Mouse (Mus musculus) heart, postnatal 36 days (tissue): ENCODE data around the gene Wipf3. TPM values are rescaled to one million over a fixed set of nuclear protein-coding genes. Genes with fewer than 3 reads are reported as not detected.

Source experiments
- DNase-seq, 2 experiments: peaks; one replicate each; pipeline ENCODE4 v3.0.0; 2021 to 2022
- intact Hi-C: fragments of 180-260 bp; cut with DNase I; formaldehyde crosslinking; loops from one replicate; pipeline ENCODE4 v1.15.1; 2025
- total RNA-seq, 2 experiments: library from RNA; stranded (reverse); gene quantifications; 2 replicates each; pipeline ENCODE4 v1.2.3; 2021

The Wipf3 gene
- total RNA-seq, 2 experiments from 2014 or later, result 37.7 to 40.2 TPM

DNA sequence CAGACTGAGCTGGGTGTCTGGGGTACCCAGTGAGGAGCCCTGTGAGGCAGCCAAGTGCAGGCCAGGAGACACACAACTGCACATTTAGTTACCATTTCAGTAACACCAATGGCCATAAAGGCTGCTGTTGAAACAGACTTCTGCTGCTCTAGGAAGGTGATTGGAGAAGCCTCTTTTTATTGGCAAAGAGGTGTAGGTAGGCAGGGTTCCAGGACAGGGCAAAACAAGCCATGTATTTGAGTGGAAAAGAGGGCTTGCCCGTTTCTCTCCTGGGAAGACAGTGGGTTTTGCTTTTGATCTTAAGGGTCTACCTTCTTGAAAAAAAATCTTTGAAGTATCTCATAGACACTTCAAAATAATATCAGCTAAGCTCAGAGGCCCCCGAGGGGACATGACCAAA lies 82.9 kb downstream of the Wipf3 start:
- intact Hi-C loops, result no loop called here
- no peak for DNase-seq

DNA sequence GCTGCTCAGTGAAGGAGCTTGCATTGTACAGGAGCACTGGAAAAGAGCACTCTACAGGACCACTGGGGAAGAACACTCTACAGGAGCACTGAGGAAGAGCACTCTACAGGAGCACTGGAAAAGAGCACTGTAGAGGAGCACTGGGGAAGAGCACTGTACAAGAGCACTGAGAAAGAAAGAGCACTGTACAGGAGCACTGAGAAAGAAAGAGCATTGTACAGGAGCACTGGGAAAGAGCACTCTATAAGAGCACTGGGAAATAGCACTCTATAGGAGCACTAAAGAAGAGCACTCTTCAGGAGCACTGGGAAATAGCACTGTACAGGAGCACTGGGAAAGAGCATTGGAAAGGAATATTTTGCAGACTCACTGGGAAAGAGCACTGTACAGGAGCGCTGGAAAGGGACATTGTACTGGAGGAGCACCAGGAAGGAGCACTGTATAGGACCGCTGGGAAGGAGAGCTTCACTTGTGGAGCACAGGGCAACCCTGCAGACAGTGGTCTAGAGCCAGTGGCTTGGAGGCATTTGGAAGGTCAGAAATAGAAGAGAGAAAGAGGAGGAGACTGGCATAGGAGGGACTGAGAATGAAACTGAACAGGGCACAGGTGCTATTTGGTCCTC lies 87.2 kb downstream of the Wipf3 start:
- no peak for DNase-seq
- intact Hi-C loops, result no loop called here

DNA sequence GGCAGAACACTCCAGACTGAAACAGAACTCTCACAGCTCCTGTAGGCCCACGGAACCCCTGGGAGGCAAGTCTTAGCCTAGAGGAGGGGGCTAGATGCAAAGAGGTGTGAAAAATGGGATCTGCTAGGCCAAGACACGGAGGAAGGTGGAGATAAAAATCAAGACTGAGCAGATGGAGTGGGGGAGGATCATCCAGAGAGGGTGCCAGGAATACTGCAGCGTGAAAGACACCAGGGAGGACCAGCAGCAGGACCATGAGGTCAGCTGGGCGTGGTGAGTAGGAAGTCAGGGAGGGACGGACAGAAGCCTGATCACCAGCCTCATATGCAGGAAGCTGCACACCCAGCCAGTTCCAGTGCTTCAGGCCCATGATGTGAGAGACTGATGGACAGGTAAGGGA lies 89.4 kb downstream of the Wipf3 start:
- intact Hi-C loops, result no loop called here
- no peak for DNase-seq

DNA sequence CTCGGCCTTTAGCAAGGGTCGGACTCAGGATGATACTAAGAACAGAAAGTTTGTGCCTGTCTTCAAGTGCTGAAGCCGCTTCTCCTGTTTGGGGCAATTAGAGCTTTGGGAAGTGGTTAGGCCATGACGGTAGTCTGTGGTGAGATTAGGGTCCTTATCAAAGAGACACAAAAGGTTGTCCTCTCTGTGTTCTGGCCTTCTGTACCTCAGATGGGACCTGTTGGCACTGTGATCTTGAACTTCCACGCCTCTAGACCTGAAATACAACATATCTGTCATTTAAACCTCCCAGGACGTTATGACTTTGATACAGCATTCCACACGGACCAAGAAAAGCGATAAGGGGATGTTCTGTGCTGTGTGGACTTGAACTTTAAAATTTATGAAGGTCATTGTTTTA lies 99.3 kb downstream of the Wipf3 start:
- intact Hi-C loops, result no loop called here
- DNase-seq, result no peak

DNA sequence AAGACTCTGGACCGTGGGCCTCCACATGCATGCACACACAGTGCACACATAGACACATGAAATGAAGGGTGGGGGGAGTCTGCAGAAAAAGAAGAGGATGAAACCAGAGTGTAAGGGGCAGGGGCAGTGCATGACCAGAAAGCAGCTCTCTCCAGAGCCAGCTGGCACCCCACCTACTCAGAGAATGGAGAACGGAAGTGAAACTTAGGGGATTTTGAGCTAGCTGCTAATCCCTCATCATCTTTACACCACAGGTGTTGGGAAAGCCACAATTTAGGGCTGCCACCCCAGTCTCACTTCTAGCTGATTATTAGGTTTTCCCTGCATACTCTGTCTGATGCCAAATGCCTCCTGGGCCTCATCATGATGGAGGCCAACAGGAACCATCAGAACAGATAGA lies 100.8 kb downstream of the Wipf3 start:
- no peak for DNase-seq
- intact Hi-C loops, result no loop called here

DNA sequence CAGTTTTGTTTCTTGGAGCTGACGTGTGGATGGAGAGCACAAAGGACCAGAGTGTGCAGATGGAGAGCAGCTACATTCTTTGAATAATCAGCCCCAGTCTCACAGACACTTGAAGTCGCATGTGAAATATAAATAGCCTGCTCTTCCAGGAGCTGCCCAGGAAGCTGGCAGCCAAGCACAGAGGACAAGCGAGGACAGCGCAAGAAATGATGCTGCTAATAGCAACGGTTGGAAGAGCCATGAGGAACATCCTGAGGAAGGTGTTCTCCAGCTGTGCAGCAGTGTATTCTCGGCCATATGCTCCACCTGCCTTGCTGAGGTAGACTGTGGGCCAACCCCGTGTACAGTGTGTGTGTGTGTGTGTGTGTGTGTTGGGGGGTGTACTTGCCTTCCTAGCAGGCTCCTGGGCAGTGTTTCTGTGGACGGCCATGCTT lies 101.7 kb downstream of the Wipf3 start:
- intact Hi-C loops, result no loop called here
- no peak for DNase-seq

DNA sequence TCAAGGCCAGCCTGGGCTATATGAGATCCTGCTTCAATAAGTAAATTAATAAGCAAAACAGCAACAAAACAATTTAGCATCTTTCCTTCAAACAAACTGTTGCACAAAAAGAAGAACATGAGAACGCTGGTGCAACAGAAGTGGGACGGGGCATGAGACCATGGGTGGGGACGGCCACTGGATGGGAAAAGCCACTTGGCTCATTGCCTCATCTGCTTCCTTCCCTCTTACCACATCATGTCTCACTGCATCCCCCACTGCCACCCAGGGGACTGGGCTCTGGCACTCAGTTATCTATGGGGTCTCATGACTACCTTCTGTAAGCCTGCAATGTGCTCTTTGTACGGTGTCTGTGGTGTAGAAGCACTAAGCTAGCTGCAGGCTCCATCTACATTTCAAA lies 106.1 kb downstream of the Wipf3 start:
- intact Hi-C loops, result no loop called here
- no peak for DNase-seq

DNA sequence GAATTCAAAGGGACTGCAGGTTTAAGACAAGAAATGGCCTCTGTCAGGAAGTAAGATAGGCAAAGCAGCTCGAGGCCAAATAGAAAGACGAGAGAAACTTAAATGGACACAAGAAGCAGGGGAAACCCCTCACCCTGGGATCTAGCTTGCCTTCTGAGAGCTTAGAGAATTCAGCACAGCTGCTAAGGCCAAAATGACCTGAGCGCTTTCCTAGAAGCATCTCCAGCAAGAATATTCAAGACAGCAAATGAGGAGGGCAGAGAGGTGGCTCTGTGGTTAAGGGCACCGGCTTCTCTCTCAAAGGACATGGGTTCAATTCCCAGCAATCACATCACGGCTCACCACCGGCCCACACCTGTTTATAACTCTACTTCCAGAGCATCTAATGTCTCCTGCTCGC lies 107.7 kb downstream of the Wipf3 start:
- no peak for DNase-seq
- intact Hi-C loops, result no loop called here

DNA sequence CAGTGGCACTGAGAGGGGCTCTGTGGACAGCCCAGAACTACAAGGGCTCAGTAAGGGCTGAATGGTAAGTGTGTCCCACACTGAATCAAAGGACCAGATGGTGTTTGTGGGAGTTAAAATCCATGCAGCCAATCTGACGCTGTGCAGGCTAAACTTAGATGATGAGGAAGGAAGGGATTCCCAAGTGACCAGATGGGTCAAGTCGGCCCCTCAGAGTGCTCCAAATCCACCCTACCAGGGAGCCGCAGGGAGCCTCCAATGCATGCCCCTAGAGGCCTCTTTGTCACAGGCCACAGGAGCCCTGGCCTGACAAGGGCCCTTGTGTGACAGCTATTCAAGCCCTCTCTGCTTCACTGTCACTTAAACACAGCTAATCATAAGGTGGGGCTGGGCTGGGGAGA lies 109.4 kb downstream of the Wipf3 start:
- no peak for DNase-seq
- intact Hi-C loops, result no loop called here

DNA sequence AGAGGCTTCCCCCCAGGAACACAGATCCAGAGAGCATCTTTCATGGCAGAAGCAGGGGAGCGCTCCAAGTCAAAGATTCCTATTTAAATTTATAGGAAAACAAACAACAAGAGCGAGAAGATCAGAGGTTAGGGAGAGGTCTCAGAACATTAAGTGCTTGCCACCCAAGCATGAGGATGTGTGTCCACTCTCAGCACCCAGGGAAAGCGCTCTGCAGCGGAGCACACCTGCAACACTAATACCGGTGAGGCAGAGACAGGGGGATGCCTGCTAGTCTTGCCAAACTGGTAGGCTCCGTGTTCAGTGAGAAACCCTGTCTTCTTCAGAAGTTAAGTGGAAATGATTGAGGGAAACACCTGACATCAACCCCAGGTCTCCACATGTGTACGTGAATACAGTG lies 110.0 kb downstream of the Wipf3 start:
- intact Hi-C loops, result no loop called here
- no peak for DNase-seq

DNA sequence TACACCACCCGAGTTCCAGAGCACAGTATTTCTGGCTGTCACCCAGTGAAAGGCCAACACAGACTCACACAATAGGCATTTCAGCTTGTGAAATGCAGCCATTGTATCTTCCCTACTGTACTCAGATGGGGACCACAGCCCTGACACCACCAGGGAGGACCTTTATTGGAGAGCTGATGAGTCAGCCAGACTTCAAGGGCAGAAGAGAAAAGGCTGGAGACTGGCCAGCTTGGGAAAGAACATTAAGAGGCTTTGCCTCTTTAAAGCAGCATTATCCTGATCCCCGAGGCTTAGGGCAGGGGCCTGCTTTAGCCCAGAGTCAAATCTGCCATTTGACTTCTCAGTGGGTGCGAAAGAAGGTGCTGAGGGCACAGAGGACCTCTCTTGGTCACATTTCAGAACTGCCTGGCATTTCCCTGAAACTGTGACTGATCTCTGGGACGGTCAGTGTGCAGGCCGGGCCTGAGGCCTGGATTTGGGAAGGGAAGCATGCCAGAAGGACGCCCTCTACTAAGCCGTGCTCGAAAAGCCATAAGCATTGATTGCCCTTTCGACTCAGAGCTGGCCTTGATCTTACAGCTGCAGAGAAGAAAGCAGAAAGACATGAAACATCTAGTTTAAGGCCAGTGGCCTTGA lies 111.0 kb downstream of the Wipf3 start:
- DNase-seq, result peak; percentile 24 to 31
- intact Hi-C loops, result no loop called here

DNA sequence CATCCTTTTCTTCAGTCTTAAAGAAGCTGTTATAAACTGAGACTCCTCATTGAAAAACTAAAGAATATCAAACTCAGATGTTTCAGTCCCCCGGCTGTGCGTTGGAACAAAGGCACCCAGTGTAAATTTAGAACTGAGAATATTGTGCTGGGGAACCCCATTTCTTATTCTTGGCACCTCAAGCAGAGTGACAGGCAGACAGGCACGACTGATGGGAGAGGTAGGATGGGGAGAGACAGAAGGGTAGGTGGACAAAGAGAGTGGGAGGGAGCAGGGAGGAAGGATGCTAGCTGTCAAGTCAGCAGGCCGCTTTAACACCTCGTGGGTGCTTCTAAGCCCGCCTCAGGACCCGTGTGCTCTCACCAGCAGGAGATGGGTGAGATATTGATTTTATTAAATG lies 113.4 kb downstream of the Wipf3 start:
- intact Hi-C loops, result no loop called here
- DNase-seq, result no peak

DNA sequence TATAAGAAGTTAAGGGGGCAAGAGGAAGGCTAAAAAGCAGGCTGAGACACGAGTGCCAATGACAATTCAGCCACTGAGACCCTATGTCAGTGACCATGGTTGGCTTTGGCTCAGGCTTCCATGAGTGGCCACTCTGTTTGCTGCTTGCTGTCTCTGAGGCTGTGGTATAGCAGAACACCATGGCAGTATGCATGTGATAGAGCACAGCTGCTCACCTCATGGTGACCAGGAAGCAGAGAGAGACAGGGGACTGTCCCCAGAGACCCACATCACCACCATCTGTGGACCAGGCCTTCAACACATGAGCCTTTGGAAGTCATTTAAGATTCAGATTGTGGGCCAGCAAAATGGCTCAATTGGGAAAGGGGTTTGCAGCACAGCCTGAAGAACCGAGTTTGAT lies 114.2 kb downstream of the Wipf3 start:
- intact Hi-C loops, result no loop called here
- no peak for DNase-seq

DNA sequence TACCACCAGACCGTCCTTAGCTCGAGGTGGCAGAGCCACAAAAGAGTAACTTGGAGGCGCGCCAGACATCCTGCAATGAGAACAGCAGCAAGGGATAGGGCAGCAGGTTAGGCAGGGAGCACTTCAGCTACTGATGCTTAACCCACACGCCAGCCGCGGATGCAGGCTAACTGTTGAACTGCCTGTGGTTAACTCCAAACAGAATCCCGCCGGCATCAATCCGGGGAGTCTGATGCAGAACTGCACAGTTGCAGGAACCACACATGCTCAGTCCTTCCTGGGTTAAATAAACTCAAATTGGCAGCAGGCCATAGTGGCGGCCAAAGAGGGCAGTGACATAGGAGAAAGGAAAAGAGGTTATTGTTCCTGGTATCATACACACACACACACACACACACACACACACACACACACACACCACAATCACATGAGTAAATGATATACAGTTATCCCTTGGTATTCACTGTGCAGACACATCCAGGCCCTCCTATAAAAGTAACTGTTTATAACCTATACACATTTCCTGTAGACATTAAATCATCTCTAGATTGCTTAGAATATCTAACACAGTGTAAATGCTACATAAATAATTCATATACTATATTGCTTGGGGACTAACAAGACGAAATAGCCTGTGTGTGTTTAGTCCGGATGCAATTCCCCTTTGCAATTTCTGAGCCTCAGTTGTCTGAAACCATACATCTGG lies 119.1 kb downstream of the Wipf3 start:
- intact Hi-C loops, result no loop called here
- no peak for DNase-seq

DNA sequence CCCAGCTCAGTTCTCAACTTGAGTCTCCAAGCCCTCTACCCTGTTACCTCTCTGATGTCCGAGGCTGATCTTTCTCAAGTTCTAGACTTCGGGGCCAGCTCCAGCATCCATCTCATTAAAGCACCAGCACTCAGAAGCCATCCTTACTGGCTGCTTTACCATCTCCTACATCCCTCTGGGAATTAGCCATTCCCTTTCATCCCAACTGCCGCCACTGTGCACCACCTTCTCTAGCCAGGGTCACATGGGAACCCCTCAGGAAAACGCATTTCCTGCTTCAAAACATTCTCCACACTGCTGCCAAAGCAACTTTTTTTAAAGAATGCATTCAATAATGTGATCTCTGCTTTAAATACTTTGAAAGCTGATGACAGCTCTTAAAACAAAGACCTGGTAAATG lies 119.9 kb downstream of the Wipf3 start:
- no peak for DNase-seq
- intact Hi-C loops, result no loop called here

DNA sequence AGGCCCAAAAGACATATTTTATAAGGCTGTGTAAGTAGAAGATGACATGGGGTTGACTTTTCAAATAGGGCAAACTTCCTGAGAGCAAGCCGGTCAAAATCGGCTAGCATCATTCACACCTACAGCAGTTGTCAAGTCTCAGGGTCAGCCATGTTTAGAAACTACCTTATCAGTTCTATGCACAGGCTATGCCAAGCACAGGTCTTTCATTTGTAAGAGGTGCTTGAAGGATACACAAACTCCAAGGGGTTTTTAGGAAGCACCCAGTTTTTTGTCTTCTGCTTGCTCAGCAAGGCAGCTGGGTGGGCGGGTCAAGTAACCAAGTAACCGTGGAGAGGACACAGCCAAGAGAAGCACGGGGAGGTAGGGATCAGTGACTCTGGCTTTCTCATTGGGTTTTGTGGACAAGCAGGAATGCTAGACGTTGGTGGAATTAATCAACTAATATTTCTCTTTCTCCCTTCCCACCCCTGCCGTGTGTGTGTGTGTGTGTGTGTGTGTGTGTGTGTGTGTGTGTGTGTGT lies 121.5 kb downstream of the Wipf3 start:
- no peak for DNase-seq
- intact Hi-C loops, result no loop called here

DNA sequence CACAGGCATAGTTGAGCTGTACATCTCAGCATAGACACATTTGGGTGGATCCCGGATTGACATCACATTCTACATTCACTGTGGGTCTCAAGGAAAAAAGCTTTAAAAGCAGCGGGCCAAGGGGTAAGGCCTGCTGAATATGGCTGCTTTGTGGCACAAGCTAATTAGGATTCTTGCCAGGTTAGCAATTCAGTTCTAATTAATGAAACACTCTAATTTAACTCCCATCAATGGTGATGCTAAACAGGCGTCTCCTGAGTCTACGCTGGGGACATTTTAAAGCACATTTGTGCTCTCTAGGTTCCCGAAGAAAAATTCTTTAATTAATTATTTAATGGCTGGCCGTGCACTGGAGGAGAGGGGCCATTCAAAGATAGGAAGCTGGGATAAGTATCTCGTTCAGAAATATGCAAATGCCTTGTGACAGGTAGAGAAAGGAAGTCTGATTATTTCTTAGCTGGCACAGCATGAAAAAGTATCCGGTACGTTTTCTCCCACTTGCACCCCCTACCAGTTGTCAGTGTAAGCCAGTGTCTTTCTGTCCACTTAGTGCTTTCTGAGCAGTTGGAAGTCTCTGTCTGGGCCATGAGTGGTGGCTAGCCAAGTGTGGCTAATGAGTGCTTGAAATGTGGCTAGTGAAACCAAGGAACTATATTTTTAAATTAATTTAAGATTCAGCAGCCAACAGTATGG lies 123.5 kb downstream of the Wipf3 start:
- intact Hi-C loops, result no loop called here

More for the DNA sequence above, 123.5 kb downstream of the Wipf3 start:
- no peak for DNase-seq
